Mouse (Mus musculus) MEL-GATA-1-ER (cell line): Measurements from ENCODE around the gene Olfr1013.

Source experiments
- DNase-seq: peaks from one replicate; pipeline ENCODE4 v3.0.0-alpha.2; 2012; ENCODE audit warnings: low read depth; ENCODE audit errors: extremely low read depth

Olfr1013 gene

DNA sequence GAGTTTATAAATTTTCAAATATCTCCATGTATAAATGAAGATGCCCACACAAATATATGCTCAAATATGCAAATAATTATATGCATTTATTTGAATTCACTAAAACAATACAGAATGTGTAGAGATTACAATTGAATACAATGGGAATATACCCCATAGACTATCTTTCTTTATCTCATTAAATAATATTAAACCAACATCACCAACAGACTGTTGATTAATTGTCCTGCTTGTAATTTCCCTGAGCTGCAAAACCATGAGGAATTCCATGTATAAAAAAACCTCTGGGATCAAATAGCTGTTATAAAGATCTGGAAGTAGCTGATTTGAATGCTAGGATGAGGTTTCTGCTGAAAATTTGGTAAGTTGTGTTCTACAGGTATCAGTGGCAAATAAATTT, at the start of gene Olfr1013:
Gene Olfr1013, plus strand, starts transcription at position 301 of the 400 bp plus-strand sequence.
- no peak for DNase-seq

DNA sequence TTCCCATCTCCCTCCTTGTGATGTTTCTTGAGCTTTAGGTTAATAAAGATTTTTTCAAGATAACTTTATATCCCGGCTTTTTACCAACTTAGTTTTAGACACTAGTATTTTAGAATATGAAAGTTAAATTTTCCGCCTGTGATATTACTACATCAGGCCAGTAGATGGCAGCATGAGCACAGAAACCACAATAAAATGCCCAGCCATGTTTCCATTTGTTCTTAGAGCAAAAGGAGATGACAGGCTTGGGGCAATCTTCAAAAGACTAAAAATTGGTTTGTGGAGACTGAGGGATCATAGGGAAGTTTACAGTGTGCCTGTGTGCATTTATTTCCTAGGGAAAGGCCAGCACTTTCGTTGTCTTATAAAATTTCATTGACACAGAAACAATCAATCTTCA, 41.1 kb upstream of the Olfr1013 start:
- DNase-seq = peak; percentile 27

DNA sequence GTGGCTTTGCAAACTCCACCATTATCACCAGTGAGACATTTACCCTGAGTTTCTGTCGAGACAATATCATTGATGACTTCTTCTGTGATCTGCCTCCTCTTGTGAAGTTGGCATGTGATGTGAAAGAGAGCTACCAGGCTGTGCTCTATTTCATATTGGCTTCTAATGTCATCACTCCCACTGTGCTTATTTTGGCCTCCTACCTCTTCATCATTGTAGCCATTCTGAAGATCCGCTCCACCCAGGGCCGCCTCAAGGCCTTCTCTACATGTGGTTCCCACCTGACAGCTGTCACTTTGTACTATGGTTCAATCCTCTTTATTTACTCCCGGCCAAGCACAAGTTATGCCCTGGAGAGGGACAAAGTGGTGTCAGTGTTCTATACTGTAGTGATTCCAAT, 13.1 kb upstream of the Olfr1013 start:
- no peak for DNase-seq

DNA sequence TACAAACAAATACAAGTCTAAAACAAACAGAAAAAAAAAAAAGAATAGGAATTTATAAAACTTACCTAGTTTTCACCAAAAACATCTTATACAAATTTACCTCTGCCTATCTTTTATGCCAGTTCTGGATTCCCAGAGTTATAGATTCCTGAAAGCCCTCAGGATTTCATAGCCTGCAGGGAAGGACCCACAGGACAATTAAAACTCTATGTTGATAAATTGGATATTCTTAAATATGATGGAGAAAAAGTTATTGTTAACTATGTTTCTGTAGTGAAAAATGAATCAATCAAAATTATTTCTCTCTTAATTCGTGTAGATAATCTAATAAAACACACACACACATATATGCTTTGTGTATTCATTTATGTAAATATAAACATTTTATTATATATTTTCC, 4.2 kb upstream of the Olfr1013 start, which contains the start of gene Olfr1012:
Gene Olfr1012, minus strand, starts transcription at position 101 of the 400 bp plus-strand sequence.
- no peak for DNase-seq

DNA sequence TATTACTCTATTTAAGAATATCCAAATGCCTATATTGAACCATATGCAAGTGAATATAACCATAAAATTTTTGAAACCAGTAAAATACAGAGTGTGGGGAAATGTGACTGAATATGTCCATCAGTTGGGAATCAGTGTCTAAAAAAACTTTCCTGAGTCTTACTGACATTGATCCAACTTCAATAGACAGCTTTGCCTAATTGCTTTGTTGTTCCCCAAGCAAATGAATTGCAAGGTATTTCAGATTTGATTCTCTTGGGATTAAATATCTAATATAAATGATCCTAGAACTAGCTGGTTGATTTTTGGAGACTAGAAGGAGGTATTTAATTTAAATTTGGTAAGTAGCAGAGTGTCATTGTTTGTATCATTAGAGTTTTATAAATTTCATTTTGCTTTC, 5.5 kb downstream of the Olfr1013 start, which contains the start of gene Olfr1014:
Gene Olfr1014, plus strand, starts transcription at position 301 of the 400 bp plus-strand sequence.
- DNase-seq = no peak

DNA sequence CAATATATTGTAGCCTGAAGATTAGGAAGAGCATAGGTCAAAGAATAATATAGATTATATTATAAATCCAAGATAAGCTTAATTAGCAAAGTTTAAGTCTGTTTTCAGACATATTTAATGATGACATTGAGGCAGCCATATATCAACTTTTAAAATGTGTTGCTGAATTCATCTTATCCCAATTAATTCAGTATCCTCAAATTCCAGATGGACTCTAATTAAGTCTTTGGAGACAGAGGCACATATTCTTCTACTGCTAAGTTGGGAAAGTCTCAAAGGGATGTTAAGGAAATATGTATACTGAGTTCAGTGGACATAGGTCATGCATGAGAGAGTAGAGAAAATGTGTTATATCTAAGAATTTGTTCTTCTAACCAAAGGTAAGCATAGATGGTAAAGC, 14.8 kb downstream of the Olfr1013 start, which contains the start of gene Olfr1015:
Gene Olfr1015, plus strand, starts transcription at position 301 of the 400 bp plus-strand sequence.
- DNase-seq = no peak

DNA sequence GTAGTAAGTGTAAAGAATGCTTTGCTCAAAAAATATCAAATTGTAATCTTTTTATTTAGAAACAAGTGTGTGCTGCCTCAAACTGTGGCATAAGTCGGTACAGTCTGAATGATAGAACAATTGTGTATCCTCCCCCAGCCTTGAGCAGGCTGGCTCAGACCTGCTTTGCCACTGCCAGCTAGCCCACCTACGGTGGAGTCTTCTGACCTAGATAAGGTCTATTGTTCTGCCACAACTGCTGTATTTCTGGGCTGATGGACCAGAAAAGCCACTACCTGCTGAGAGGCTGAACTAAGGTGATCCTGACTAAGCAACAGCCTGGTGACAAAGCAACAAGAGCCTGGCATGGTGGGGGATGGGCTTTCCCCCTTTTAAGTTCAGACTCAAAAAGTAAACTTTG, 25.4 kb downstream of the Olfr1013 start:
- no peak for DNase-seq

GRCm38 (mm10) chr2:85802444-85802843, 35.5 kb downstream of the Olfr1013 start, which contains the start of gene Olfr1016:
Olfr1016 (minus strand) TSS chr2:85802544.
- no peak for DNase-seq

DNA sequence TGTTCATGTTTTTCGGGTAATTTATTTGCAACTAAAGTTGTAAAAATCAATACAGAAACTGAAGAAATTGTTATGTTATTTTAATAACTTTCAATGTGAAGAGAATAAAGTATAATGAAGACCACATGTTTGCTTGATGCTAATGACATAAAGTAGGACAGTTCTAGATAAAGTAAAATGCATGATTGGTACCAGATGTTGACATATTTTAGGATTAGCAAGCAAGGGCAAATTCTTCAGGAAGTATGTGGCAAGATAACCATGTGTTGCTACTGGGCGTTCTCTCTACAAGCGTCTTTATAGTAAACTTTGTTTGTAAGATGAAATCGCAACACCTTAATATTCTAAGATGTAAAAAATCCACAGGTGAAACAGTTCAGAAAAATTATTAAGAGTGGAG, 37.6 kb downstream of the Olfr1013 start:
- no peak for DNase-seq

GRCm38 (mm10) chr2:85818179-85818578, 51.3 kb downstream of the Olfr1013 start, which contains the start of gene Olfr1018:
Olfr1018 (plus strand) TSS chr2:85818479.
- DNase-seq = no peak
